Mouse (Mus musculus) left cerebral cortex, adult 11 months (tissue): ENCODE measurements around the gene Gm10424.
"Not testable (repeated sequence)": the region's sequence is repeated elsewhere in the genome, so short reads cannot be mapped to it uniquely, and the experiment has no call there.

ENCODE experiments used
- DNase-seq: peaks from one replicate; pipeline ENCODE4 v3.0.0; 2022; ENCODE audit warnings: low spot score

Gm10424 gene

DNA sequence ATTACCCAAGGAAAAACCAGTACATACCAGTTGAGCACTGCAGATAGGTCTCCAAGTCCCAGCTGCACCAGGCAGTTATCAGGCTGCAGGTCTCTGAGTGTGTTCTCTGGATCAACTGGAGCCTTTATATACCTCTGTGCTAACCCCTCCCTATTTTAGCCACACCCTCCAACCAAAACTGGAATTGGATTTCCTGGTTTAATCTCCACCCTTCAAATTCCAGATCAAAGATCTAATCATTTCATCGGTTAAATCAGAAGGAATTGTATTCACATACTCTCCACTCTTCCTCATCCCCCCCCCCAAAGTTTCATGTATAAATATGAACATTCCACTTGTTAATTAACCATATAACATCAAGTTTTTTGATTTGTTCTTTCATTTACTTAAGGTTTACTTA lies at the start of gene Gm10424:
TSS of gene Gm10424 (minus strand) at position 101 of the 400 bp plus-strand sequence.
- not testable (repeated sequence) for DNase-seq

DNA sequence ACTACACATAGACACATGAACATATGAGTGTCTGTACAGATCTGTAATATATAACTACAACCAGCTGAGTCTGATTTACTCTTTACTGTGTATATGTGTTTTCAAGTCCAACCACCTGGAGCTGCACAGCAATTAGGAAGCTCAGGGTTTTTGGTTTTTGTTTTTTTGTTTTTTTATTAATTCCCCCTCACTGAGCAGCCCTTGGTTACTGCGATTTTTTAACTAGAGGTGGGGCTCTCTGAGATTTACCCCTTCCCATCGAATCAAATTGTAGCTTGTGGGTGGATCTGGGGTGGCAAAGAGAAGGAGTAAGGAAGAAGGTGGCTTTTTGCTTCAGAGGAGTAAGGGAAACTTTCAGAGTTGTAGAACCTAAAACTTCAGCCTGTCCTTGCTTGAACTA lies 33.0 kb upstream of the Gm10424 start, which contains the start of gene Gm3259:
TSS of gene Gm3259 (plus strand) at position 301 of the 400 bp plus-strand sequence.
- not testable (repeated sequence) for DNase-seq
